Comparison of ENCODE assay signal across 23 mouse cellular contexts in the genomic region with DNA sequence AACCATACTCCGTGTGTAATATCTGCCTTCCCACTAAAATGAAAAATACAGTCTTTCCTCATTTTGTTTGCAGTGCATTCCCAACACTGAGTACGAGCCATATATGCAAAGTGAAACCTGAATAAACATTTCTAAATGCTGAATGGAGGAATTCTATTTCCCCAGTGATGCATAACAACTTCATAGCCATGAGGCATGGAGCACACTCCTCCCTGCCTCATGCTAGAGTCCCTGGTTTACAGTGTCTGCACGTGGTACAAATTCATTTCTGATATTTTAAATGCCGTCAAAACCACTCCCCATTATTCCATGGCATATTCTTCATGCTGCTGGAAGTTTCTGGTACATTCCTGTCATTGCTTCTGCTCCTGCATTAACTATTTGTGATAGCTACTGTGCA.
DNase-seq lines count a peak whose midpoint lies in the region; ATAC-seq lines count a peak whose summit lies in the region.
"Had no signal": no experiment of that assay in that cellular context is flagged by ENCODE, and none has a peak within 500 bp of the region (broad histone marks: within the 10 kb centered on the region; RNA-seq: fewer than 3 reads in every experiment).

No protein-coding gene starts in this region.

- DNase-seq in kidney, postnatal 25 days = no peak
- DNase-seq in midbrain, embryonic 10.5 days (ENCODE audit: low spot score) = no peak
- peak; percentile 74 for DNase-seq in embryonic facial prominence, embryonic 14.5 days (ENCODE audit: low spot score)
- no peak for DNase-seq in urinary bladder, adult 18-20 months (ENCODE audit: low spot score in 2 of 2)
- DNase-seq: cerebellum, adult 11-12 months; gastrocnemius, postnatal 36 days; heart, adult 2 months; heart, postnatal 36 days; kidney, adult 8-10 months; layer of hippocampus, postnatal 36 days; lung, embryonic 14.5 days; right cerebral cortex, postnatal 14 days; thymus, adult 2 months; thymus, postnatal 4 days had no signal

- H3K4me2 ChIP-seq in heart, embryonic 16.5 days (ENCODE audit: low read depth, low read length) = 0 out of 2 replicates have a peak overlapping the region, but pooled peaks have one; percentile 4
- no peak overlapping the region for H3K4me2 ChIP-seq in heart, embryonic 12.5 days
- H3K4me2 ChIP-seq in kidney, embryonic 14.5 days (replicated peaks; ENCODE audit: low read depth, low read length) = no peak overlapping the region
- no peak overlapping the region for H3K4me2 ChIP-seq in midbrain, embryonic 15.5 days
- no peak overlapping the region; the same call in 1 of the 2 replicates for H3K4me2 ChIP-seq in embryonic facial prominence, embryonic 14.5 days (ENCODE audit: low read depth, low read length)
- H3K4me2 ChIP-seq: forebrain, embryonic 15.5 days; limb, embryonic 15.5 days; lung, embryonic 14.5 days had no signal

- no peak overlapping the region for H3K27ac ChIP-seq in heart, embryonic 16.5 days (ENCODE audit: low read length)
- no peak overlapping the region for H3K27ac ChIP-seq in heart, embryonic 12.5 days (ENCODE audit: poor library complexity, severe bottlenecking)
- H3K27ac ChIP-seq in kidney, embryonic 14.5 days (ENCODE audit: low read depth, low read length) = no peak overlapping the region
- H3K27ac ChIP-seq in midbrain, embryonic 15.5 days = peak overlapping the region; percentile 38; the same call in 1 of the 2 replicates
- no peak overlapping the region for H3K27ac ChIP-seq in midbrain, embryonic 10.5 days (replicated peaks)
- no peak overlapping the region for H3K27ac ChIP-seq in embryonic facial prominence, embryonic 14.5 days (replicated peaks; ENCODE audit: low read depth, low read length)
- H3K27ac ChIP-seq: forebrain, embryonic 15.5 days; heart, adult 2 months; limb, embryonic 15.5 days; liver, embryonic 14.5 days; stomach, postnatal 0 days had no signal

- H3K4me3 ChIP-seq in heart, embryonic 16.5 days (ENCODE audit: low read length) = no peak overlapping the region
- no peak overlapping the region for H3K4me3 ChIP-seq in heart, embryonic 12.5 days
- H3K4me3 ChIP-seq in kidney, embryonic 14.5 days (ENCODE audit: low read length) = no peak overlapping the region
- no peak overlapping the region for H3K4me3 ChIP-seq in midbrain, embryonic 15.5 days
- no peak overlapping the region for H3K4me3 ChIP-seq in midbrain, embryonic 10.5 days
- no peak overlapping the region for H3K4me3 ChIP-seq in embryonic facial prominence, embryonic 14.5 days (ENCODE audit: low read depth, low read length)
- H3K4me3 ChIP-seq: forebrain, embryonic 15.5 days; heart, adult 2 months; limb, embryonic 15.5 days had no signal

- no peak for ATAC-seq in heart, embryonic 16.5 days (replicated peaks; ENCODE audit: extremely low read depth, insufficient read depth, low FRiP score)
- ATAC-seq in heart, embryonic 12.5 days (ENCODE audit: insufficient number of reproducible peaks, low FRiP score) = no peak
- 0 out of 2 replicates have a peak, but pooled peaks have one; percentile 57 for ATAC-seq in kidney, embryonic 14.5 days (ENCODE audit: low FRiP score, low TSS enrichment)
- no peak for ATAC-seq in midbrain, embryonic 15.5 days (replicated peaks)
- ATAC-seq in embryonic facial prominence, embryonic 14.5 days (ENCODE audit: low read depth) = peak; percentile 76
- ATAC-seq: CD4-positive, CD25-positive, alpha-beta regulatory T cell, adult 4 months; forebrain, embryonic 15.5 days had no signal

- no peak overlapping the region for H3K9ac ChIP-seq in heart, embryonic 16.5 days (ENCODE audit: low read length)
- H3K9ac ChIP-seq in heart, embryonic 12.5 days = no peak overlapping the region
- H3K9ac ChIP-seq in kidney, embryonic 14.5 days (ENCODE audit: low read depth, low read length) = no peak overlapping the region
- H3K9ac ChIP-seq in midbrain, embryonic 15.5 days = no peak overlapping the region
- H3K9ac ChIP-seq in embryonic facial prominence, embryonic 14.5 days (ENCODE audit: low read depth, low read length) = no peak overlapping the region
- H3K9ac ChIP-seq: forebrain, embryonic 15.5 days; limb, embryonic 15.5 days; liver, embryonic 14.5 days; lung, embryonic 14.5 days had no signal

- 47% methylated on average over 4 of the region's 4 CpGs for WGBS in heart, embryonic 16.5 days
- 64% methylated on average over 4 of the region's 4 CpGs for WGBS in heart, embryonic 12.5 days
- WGBS in kidney, embryonic 14.5 days = 53% methylated on average over 4 of the region's 4 CpGs
- WGBS in midbrain, embryonic 15.5 days = 63% methylated on average over 4 of the region's 4 CpGs
- 86% methylated on average over 4 of the region's 4 CpGs for WGBS in midbrain, embryonic 10.5 days
- WGBS in embryonic facial prominence, embryonic 14.5 days = 27% methylated on average over 4 of the region's 4 CpGs

- H3K9me3 ChIP-seq in heart, embryonic 16.5 days (replicated peaks; ENCODE audit: control insufficient read depth, low read length) = no peaks in the 10 kb centered on the region
- 0 out of 2 replicates have a peak, but pooled peaks cover 3% of the 10 kb centered on the region for H3K9me3 ChIP-seq in heart, embryonic 12.5 days (replicated peaks)
- no peaks in the 10 kb centered on the region for H3K9me3 ChIP-seq in kidney, embryonic 14.5 days (ENCODE audit: control insufficient read depth, low read length)
- H3K9me3 ChIP-seq in midbrain, embryonic 15.5 days = no peaks in the 10 kb centered on the region
- no peaks in the 10 kb centered on the region for H3K9me3 ChIP-seq in midbrain, embryonic 10.5 days (replicated peaks)
- H3K9me3 ChIP-seq in embryonic facial prominence, embryonic 14.5 days (ENCODE audit: control insufficient read depth, low read length) = no peaks in the 10 kb centered on the region
- H3K9me3 ChIP-seq: forebrain, embryonic 15.5 days; limb, embryonic 15.5 days had no signal

- no peaks in the 10 kb centered on the region for H3K27me3 ChIP-seq in heart, embryonic 16.5 days (ENCODE audit: control insufficient read depth, insufficient read depth, low read length)
- H3K27me3 ChIP-seq in heart, embryonic 12.5 days (replicated peaks) = no peaks in the 10 kb centered on the region
- H3K27me3 ChIP-seq in kidney, embryonic 14.5 days (ENCODE audit: control insufficient read depth, insufficient read depth, low read length) = peaks cover 12% of the 10 kb centered on the region
- H3K27me3 ChIP-seq in midbrain, embryonic 15.5 days (replicated peaks) = no peaks in the 10 kb centered on the region
- H3K27me3 ChIP-seq in midbrain, embryonic 10.5 days (ENCODE audit: low read depth, poor library complexity, severe bottlenecking) = no peaks in the 10 kb centered on the region
- no peaks in the 10 kb centered on the region for H3K27me3 ChIP-seq in embryonic facial prominence, embryonic 14.5 days (replicated peaks; ENCODE audit: control insufficient read depth, insufficient read depth, low read length)
- H3K27me3 ChIP-seq: forebrain, embryonic 15.5 days; limb, embryonic 15.5 days had no signal

- H3K4me1 ChIP-seq in heart, embryonic 16.5 days (ENCODE audit: control insufficient read depth, insufficient read depth, low read length) = peaks cover 9% of the 10 kb centered on the region
- peaks cover 7% of the 10 kb centered on the region for H3K4me1 ChIP-seq in heart, embryonic 12.5 days (replicated peaks)
- no peaks in the 10 kb centered on the region for H3K4me1 ChIP-seq in kidney, embryonic 14.5 days (ENCODE audit: control insufficient read depth, insufficient read depth, low read length)
- H3K4me1 ChIP-seq in midbrain, embryonic 15.5 days = 0 out of 2 replicates have a peak, but pooled peaks cover 6% of the 10 kb centered on the region
- H3K4me1 ChIP-seq in midbrain, embryonic 10.5 days = no peaks in the 10 kb centered on the region
- 0 out of 2 replicates have a peak, but pooled peaks cover 13% of the 10 kb centered on the region for H3K4me1 ChIP-seq in embryonic facial prominence, embryonic 14.5 days (ENCODE audit: control insufficient read depth, insufficient read depth, low read length)

- no peaks in the 10 kb centered on the region for H3K36me3 ChIP-seq in heart, embryonic 16.5 days (ENCODE audit: control insufficient read depth, insufficient read depth)
- H3K36me3 ChIP-seq in heart, embryonic 12.5 days = no peaks in the 10 kb centered on the region
- H3K36me3 ChIP-seq in kidney, embryonic 14.5 days (ENCODE audit: control insufficient read depth, insufficient read depth, low read length) = no peaks in the 10 kb centered on the region
- no peaks in the 10 kb centered on the region; the same call in 1 of the 2 replicates for H3K36me3 ChIP-seq in midbrain, embryonic 15.5 days (replicated peaks)
- no peaks in the 10 kb centered on the region for H3K36me3 ChIP-seq in midbrain, embryonic 10.5 days
- H3K36me3 ChIP-seq in embryonic facial prominence, embryonic 14.5 days (ENCODE audit: control insufficient read depth, insufficient read depth, low read length) = no peaks in the 10 kb centered on the region
- H3K36me3 ChIP-seq: limb, embryonic 15.5 days had no signal

Comparison
In these comparisons a context has a peak if more than half of its experiments do, and no peak if none do; other contexts are left out.
1. ATAC-seq: peak in kidney, embryonic 14.5 days (single experiment) and embryonic facial prominence, embryonic 14.5 days (single experiment); none in heart, embryonic 16.5 days (single experiment), heart, embryonic 12.5 days (single experiment) and midbrain, embryonic 15.5 days (single experiment).